Mouse (Mus musculus): Measurements from ENCODE around the gene Ccdc28b.

Gene Ccdc28b

DNA sequence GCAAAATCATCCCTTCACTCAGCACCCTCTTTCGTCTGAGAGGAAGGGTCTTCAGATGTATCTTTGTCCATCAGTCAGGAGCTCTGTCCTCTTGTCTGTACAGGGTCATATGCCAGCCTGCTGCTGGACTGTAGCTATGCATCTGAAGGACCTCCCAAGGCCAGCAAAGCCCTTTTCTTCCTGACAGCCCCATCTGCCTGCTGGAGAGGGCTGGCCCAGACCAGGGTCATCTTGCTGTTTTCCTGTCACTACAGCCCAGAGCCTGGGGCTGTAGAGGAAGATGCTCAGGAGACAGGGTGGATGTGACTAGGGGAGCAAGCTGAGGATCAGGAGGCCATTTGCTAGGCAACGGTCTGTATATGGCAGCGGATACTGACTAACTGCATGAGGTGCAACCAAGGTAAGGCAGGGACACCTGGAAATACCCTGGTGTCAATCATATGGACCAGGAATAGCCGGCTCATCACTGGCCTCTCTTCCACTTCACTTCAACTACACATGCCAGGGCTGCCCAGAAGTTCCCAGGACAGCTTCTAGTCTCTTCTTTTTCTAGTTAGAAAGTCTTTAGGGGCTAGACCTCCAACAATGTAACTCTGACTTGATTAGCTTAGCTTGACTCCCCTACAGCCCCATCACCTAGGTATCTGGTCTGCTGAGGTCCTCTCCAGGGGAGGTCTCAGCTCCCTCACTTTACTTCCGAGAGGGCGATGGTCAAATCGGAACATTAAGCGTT is 778 bp downstream of the Ccdc28b start:
- no peak for DNase-seq (ENCODE audit: low spot score in 2 of 2)

DNA sequence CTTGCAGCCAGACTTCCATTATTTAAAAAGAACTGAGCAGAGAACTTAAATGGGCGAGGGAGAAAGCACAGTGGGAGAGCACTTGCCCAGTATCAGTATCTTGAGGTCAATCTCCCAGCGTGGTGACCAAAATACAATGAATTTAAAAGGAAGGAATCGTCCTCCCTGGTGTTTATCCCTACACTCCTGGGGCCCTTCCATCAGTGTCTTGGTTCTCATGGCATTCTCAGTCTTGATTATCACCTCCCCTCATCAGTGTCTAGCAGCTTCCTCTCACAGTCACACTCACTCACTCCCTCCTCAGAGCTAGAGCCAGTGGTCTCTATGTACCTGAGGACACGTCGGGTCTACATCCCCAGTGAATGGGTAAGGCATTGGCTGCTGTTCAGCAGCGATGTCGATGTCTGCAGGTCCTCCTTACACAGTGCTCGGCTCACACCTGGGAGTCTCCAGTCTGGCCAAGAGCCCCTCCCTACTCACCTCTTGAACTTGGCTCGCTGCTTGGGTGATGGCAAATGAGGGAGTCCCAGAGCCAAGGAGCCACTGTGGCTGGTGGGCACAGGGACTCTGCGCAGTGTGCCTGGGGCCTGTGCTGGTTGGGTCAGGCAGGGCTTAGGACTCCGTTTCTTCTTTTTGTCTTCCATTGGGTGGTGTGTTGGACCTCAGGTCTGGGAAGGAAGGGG is 1.5 kb downstream of the Ccdc28b start:
- DNase-seq (ENCODE audit: low spot score in 2 of 2): no peak

DNA sequence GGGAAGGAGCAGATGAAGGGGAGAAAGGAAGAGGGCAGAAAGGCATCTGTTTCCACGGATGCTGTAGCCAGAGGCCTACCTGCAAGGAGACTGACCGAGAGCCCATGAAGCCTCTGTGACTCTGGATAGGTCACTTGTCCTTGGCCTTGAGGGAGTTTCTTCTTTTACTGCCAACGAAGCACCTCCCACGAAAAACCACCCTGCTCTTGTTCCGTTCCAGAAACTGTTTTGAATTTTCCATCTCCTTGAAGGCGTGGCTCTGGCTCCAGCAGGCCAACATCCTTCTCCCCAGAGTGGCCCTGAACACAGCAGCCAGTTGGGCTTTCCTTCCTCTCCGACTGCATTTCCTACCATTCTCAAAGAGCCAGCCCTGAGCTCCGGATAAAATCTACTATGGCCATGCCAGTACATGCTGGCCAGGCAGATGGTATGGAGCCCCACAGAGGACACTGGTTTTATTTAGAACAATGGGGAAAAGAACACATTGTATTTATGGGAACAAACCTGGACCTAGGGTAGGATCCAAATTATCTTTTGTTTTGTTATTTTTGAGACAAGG is 2.4 kb downstream of the Ccdc28b start:
- DNase-seq (ENCODE audit: low spot score in 2 of 2): no peak

DNA sequence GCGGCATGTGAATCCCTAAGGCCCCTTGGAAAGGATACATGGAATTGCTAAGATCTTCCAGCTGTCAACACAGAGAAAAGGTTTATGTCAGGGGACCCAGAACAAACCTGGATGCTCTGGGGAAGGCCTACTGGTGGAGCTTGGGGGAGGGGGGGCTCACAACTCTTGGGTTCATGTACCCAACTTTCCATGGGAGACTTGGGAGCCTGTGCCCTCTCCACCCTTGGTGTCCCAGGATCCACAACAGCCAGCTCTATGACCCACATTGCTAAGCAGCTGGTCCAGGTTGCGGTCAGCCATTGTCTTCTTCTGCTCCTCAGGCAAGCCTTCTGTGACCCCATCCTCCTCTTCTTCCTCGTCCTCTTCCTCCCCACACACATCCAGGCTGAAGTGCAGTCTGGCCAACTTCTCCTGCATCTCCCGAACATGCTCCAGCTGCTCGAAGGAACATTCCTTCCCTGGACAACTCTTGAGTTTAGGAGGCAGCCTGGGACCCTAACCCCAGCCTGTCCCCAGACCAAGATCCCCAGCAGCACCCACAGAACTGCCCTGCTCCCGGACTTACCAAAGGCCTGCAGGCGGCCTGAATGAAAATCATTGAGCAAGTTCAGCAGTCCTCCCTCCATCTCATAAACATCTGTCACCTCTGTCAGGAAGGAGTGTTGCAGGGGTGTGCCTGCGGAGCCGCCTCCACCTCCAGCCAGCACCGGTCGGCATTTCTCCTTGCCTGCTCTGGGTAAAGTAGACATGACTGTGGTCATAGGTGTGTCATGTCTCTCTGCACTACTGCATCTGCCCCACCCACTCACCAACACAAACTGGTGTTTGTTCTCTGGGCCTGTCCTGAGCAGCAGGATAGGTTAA is 3.1 kb downstream of the Ccdc28b start:
- no peak for DNase-seq (ENCODE audit: low spot score in 2 of 2)

DNA sequence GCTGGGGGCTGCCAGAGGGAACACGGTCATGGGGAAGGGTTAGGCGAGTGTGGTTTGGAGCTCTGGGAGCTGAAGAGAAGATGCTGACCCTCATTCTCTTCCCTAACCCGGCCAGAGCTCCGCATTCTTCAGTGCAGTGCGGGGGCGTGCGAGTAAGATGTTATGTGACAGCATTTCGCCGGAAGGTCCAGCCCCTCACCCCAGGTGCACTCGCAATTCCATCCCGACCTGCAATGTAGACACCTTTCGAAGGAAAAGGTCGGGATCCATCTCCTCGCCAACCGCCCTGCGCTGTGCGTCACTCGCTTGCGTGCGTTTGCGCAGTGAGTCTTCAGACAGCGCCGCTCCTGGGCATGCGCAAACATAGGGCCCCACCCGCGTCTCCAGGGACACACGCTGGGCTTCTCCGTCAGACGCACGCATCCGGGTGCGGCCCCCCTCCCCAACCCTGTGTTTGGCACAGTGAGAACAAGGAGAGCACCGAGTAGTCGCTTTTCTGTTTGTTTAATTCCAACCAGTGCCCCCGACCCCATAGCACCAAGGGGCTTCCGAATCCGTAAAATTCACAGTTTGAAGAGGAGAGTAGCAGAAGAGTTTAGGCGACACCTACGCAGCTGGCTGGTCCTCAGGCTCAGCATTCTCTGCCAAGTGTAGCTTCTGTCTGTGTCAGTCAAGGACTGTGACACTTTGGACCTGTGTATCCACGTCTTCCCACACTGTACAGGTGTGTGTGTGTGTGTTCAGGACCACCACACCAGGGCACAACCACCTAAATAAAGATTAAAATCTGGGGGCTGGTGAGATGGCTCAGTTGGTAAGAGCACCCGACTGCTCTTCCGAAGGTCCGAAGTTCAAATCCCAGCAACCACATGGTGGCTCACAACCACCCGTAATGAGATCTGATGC is 4.7 kb downstream of the Ccdc28b start, which contains the start of gene Iqcc:
Gene Iqcc, minus strand, starts transcription at position 314 of the 906 bp plus-strand sequence.
- peak; percentile 95 to 96 for DNase-seq (ENCODE audit: low spot score in 2 of 2)

DNA sequence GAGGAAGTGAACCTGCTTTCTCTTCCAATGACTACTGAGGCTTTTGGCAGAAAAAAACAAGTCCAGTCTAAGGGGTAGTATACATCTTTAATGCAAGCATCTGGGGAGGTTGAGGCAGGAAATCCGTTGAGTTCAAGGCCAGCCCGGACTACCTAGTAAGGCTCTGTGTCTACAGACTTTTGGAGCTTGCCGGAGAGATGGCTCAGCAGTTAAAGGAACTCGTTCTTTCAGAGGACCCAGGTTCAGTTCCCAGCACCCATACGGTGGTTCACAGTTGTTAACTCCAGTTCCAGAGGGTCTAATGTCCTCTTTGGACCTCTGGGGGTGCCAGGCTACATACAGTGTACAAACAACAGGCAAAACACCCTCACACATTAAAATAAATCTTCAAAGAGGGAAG is 5.7 kb downstream of the Ccdc28b start:
- DNase-seq (ENCODE audit: low spot score in 2 of 2): no peak

DNA sequence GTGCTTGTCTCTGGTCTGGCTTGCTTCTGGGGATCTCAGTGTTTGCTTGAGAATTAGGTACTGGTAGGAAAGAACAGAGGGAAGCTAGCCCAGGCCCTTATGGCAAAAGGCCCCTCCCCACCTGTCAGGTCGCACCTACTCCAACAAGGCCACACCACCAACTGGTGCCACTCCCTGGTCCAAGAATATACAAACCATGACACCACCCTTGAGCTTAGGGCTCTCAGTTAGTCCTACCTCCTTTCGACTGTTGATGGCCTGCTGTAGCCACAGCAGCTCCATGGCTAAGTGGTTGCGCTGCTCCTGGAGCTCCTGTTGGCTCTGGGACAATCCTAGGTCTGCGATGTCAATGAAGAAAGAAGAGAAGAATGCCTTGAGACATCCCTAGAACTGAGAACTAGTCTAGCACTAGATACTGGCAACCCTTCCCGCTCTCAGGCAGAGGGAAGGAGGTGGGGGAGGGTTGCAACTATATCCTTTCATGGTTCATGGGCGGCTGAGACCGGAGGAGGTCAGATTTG is 6.6 kb downstream of the Ccdc28b start:
- no peak for DNase-seq (ENCODE audit: low spot score in 2 of 2)

DNA sequence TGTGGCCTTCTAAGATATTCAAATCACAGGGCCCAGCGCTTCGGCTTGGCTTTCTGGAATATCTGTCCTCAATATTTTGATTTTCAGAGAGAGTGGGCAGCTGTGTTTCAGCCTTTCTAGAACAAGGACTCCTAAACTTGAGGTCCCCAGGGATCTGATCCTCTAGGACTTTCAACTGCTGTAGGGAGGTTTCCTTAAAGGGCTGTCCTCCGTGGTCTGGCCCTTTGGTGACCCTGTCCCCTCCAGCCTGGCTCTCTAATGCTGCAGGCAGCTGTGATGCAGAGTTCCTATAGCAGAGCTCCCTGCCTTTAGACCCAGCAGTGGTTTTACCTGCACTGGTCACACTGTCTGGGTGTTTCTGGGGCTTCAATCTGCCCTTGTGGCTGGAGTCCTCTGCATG is 7.1 kb downstream of the Ccdc28b start:
- no peak for DNase-seq (ENCODE audit: low spot score in 2 of 2)

DNA sequence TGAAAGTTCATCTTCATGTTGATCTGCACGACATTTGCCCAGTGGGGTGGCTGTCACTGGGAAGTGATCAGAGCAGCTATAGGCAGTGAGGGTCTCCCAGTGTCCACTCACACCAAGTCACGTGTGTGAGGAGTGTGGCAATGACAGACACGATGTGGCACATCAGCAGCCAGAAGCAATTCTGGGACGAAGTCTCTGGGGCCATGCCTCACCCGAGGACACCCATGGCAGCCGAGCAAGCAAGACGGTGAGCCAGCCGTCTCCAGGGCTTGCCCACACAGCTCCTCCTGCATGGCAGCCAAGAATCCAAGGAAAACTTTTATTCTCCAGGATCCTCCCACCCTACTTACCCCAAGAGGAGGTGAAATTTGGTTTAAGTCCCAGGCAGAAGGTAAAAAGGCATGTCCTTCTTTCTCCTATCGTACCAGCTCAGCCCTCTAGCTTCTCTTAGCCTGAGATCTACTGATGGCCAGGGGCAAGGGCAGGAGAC is 7.9 kb downstream of the Ccdc28b start:
- no peak for DNase-seq (ENCODE audit: low spot score in 2 of 2)

DNA sequence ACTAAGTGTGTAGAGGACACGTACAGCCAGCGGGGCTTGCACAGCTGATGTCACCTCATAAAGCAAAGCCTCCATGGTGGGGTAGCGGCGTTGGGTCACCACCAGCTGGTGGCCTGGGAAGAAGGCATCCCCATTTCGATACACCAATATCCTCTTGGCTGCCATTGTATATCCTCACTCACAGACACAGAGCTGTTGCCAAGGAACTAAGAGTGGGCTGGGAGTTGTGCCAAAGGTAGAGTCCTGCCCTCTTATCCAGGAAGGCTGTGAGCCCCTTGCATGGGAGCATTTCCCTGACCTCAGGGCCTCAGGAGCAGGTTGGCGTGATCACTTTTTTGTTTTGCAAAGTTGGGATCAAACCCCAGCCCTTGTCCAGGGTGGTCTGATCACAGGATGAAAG is 9.7 kb downstream of the Ccdc28b start, which contains the start of gene Dcdc2b:
Gene Dcdc2b, minus strand, starts transcription at position 165 of the 400 bp plus-strand sequence.
- DNase-seq (ENCODE audit: low spot score in 2 of 2): no peak

DNA sequence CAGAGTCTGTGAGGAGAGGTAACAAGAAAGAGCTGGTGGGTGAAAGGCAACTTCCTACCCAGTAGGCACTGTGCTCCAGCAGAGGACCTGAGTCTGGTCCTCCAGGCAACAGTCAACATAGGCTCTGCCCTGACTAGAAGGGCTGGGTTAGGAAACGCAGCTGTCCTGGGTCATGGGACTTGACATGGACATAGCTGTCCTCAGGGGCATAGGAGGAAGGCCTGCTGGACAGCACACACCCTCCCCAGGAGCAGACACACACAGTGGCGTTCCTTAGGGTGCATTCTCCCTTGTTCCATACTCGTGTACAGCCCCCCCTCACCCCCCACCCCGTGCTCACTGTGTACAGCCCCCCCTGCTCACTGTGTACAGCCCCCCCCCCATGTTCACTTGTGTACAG is 13.3 kb downstream of the Ccdc28b start:
- no peak for DNase-seq (ENCODE audit: low spot score in 2 of 2)

DNA sequence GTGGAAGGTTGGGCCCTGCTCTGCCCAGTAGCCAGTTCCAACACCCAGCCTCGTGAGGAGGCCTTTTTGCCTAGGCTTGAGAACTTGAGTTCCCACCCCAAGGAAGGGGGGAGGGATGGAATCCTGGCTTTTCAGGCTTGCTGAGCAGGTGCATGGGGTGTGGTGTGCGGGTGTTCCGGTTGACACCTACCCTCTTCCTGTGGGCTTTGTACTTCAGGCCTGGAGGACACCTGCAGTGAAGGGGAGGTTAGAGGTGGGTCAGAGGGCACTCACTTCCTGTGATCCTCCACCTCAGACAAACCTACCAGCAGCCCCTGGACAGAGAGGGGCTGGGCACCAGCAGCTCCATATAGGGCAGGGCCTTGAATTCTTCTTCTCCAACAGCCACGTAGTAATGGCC is 13.7 kb downstream of the Ccdc28b start:
- DNase-seq (ENCODE audit: low spot score in 2 of 2): no peak

DNA sequence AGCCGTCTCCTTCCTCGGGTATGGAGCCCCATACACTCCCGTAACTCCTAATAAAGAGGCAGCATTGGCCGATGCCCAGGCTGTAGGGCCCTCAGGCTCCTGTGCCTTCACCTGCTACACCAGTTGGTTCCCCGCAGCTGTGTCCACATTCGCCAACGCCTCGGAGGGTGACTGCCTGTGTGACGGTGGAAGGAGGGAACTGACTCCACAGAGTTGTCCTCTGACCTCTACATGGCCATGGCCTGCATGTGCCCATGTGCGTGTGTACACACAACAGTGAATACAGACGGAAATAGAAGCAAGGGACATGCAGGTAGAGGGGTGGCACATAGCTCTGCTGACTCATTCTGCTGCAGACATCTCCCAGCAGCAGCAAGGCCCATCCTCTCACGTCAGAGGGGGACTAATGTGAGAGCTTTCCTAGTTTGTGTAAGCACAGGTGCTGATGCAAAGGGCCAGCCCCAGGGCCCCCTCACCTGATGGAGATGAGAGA is 14.6 kb downstream of the Ccdc28b start:
- DNase-seq (ENCODE audit: low spot score in 2 of 2): no peak

DNA sequence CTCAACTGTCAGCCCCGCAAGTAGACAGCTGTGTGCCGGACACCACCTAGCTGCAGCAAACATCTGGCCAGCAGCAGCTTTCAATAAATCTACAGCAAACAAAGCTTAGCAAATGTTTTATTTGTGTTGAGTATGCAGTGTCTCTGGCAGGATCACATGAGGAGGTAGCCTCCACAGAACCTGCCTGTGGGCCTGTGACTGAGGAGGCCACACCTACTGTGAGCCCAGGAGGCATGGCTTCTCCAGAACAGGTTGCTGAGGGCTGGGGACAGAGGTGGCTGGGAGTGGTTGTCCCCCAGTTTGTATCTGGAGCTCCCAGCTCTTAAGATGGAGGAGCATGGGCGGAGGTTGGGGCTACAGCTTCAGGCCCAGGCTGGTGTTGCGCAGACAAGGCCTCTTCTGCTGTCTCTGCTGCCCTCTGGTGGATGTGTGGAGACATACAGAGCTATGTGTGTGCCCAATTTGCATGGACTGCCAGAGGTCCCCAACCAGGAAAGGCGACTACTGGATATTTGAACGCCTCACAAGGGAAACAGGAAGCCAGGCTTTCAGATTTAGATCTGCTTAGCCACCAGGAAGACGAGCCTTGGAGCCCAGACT is 15.2 kb downstream of the Ccdc28b start:
- peak; percentile 55 to 75 for DNase-seq (ENCODE audit: low spot score in 2 of 2)

DNA sequence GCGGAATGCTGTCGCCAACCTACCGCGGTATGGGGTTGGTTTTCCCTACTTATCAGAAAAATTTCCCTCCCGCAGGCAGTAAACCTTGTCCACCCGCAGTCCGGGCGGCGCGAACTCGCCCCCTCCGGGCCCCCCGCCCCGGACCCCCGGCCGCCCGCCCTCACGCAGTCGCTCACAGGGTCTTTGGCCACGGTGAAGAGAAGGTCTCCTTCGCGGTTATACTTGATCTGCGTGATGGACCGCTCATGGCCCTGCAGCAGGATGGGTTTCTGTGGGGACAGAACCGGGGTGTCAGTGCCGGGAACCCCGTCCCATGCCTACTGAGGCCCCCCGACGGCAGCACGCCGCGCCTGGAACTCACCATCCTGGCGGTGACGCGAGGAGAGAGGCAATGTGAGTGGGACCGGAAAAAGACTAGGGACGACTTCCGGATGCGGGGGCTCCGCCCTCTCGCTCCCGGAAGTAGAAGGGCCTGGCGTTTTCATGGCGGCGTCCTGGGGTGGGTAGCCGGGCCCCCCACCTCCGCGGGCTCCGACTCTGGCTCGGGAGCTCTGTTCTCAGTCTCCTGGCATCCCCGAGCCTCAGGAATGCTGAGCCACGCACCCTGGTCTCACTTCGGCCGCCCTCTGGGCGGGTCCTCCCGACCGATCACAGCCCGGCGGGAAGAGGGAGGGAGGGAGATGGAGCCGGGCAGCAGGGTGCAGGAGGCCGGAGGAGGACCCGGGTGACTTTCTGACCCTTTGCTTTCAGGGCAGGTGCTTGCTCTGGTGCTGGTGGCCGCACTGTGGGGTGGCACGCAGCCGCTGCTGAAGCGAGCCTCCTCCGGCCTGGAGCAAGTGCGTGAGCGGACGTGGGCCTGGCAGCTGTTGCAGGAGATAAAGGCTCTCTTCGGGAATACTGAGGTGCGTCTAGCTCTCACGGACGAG is 23.3 kb downstream of the Ccdc28b start, which contains the start of the genes Eif3i and Tmem234:
Gene Eif3i, minus strand, starts transcription at position 416 of the 926 bp plus-strand sequence.
Gene Tmem234, plus strand, starts transcription at position 436 of the 926 bp plus-strand sequence.
- DNase-seq (ENCODE audit: low spot score in 2 of 2): peak; percentile 80 to 82

DNA sequence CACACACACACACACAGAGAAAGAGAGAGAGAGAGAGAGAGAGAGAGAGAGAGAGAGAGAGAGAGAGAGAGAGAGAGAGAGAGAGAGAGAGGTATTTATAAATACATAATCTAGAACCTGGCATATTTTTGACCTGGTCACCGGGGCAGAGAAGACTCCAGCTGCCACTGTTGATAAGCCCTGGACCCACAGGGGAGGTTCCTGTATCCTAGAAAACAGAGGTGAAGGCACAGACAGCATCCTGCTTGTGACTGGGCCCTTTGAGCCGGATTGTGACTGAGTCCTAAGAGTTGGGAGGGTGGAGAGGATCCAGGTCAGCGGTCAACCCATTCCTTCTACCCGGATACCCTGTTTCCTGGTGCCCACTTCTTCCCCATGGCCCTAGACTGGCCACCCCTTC is 34.9 kb downstream of the Ccdc28b start:
- no peak for DNase-seq (ENCODE audit: low spot score in 2 of 2)

DNA sequence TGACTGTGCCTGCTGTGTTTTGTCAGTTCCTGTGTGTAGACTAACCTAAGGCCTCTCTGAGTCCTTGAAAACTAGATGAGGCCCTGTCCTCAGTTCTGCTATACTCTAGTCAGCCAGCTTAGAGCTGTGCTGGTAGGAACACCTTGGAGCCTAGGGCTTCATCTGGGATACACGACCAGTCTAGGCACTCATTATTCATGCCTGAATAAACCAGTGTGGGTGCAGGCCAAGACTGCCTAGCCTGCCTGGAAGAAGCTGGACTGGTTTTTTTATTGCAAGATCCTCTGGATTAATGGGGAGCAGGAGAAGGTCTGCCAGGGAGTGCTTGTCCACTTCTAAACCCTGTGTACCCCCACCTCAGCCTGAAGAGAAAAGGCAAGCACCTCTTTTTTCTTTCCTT is 36.8 kb downstream of the Ccdc28b start:
- no peak for DNase-seq (ENCODE audit: low spot score in 2 of 2)

DNA sequence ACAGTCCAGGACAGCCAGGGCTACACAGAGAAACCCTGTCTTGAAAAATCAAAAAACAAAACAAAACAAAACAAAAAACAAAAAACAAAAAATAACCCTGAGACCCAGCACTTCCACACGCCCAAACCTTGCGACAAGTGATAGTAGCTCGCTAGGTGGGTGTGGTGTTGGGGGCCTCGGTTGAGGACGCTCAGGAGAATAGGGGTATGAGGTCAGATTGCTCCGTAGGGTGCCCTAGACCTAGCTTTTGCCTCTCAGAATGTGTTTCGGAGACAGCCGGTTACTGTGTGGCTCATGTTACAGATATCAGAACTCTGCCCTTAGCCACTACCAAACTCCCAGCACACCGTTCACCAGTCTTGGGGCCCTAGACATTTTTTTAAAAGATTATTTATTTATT is 38.0 kb downstream of the Ccdc28b start:
- DNase-seq (ENCODE audit: low spot score in 2 of 2): no peak
